Mouse (Mus musculus) cerebellum, adult 2 months (tissue): ENCODE results near the gene Mrps30.

Source experiments
- CTCF ChIP-seq: fragments of 200-500 bp; IDR thresholded peaks from 2 replicates; pipeline ENCODE4 v1.5.1; 2011; ENCODE audit warnings: low read depth, mild to moderate bottlenecking, control low read depth, low read length, moderate library complexity, borderline replicate concordance; ENCODE audit not compliant: insufficient read depth
- POLR2A ChIP-seq: fragments of 200-500 bp; IDR thresholded peaks from 2 replicates; pipeline ENCODE4 v1.6.1; 2011; ENCODE audit warnings: low read length, control low read depth, borderline replicate concordance; ENCODE audit not compliant: insufficient read depth

DNA sequence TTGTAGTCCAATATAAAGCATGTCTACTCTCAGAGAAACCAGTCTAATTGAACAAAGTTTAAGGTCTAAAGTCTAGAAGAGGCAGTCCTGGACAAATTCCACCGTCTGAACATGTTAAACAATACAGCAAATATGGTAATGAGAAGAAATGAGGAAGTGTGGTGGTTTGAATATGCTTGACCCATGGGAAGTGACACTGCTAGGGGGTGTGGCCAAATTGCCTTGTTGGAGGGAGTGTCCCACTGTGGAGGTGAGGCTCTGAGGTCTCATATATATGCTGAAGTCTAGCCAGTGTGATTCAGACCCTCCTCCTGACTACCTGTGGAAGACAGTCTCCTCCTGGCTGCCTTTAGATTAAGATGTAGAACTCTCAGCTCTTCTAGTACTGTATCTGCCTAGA is 21.3 kb downstream of the Mrps30 start:
- TF ChIP-seq CTCF (no peak), POLR2A (no peak)
